Mouse (Mus musculus): ENCODE data around the gene Zc3h18. TPM values are rescaled to one million over a fixed set of nuclear protein-coding genes. Genes with fewer than 3 reads are reported as not detected.

Gene Zc3h18
- polyA plus RNA-seq, 1 experiment, result 23.3 TPM

DNA sequence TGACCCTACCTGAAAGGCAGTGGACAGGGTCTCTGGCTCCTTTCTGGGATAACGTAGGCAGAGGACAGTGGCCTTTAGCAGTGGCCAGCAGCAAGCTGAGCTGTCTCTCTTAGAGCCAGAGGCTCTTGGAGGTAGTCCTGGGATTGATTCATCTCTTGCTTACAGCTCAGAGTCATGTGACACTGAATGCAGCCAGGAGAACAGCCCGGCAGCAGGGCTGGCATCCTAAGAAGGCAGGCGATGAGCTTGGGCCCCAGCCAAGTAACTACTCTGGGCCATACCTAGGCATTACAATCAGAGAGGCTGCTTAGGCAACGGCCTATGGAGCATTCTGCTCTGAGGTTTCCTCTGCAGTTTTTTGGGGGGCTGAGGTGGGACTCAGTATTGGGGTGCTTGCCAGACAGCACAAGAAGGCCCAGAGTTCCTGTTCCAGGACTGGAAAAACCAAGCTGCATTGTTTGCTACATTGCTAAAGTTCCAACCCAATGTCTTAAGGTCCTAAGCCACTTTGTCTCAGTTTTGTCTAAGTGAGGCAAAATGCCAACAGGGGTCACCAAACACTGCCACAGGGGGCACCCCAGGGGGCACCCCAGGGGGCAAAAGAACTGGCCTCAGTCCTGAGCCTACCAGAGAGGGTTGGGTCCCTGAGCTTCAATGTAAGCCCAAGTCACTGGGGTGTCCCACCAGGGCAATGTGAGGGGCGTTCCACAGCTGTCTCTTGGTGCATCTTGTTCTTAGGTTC lies 28.4 kb upstream of the Zc3h18 start:
- H3K27ac ChIP-seq (ENCODE audit: insufficient read depth, low read depth, low read length), result no peak overlapping the region
- H3K4me3 ChIP-seq (ENCODE audit: low read depth, low read length), result no peak overlapping the region
- no peak for TF ChIP-seq POLR2A (IDR thresholded peaks at IDR 0.05; ENCODE audit: low read depth, low read length)
- TF ChIP-seq CTCF (IDR thresholded peaks at IDR 0.05; ENCODE audit: extremely low read depth, insufficient read length, insufficient replicate concordance, low read depth, low read length), result no peak
- no peaks in the 10 kb centered on the region for H3K36me3 ChIP-seq (ENCODE audit: control insufficient read depth, insufficient read depth, low read length)
- H3K27me3 ChIP-seq (ENCODE audit: control insufficient read depth, insufficient read depth, low read length), result 0 out of 2 replicates have a peak, but pooled peaks cover 3% of the 10 kb centered on the region
- 44% methylated on average over 5 of the region's 5 CpGs for WGBS
- H3K4me1 ChIP-seq (ENCODE audit: control insufficient read depth, insufficient read depth, insufficient read length, low read length), result peaks cover 4% of the 10 kb centered on the region; the same call in 1 of the 2 replicates

DNA sequence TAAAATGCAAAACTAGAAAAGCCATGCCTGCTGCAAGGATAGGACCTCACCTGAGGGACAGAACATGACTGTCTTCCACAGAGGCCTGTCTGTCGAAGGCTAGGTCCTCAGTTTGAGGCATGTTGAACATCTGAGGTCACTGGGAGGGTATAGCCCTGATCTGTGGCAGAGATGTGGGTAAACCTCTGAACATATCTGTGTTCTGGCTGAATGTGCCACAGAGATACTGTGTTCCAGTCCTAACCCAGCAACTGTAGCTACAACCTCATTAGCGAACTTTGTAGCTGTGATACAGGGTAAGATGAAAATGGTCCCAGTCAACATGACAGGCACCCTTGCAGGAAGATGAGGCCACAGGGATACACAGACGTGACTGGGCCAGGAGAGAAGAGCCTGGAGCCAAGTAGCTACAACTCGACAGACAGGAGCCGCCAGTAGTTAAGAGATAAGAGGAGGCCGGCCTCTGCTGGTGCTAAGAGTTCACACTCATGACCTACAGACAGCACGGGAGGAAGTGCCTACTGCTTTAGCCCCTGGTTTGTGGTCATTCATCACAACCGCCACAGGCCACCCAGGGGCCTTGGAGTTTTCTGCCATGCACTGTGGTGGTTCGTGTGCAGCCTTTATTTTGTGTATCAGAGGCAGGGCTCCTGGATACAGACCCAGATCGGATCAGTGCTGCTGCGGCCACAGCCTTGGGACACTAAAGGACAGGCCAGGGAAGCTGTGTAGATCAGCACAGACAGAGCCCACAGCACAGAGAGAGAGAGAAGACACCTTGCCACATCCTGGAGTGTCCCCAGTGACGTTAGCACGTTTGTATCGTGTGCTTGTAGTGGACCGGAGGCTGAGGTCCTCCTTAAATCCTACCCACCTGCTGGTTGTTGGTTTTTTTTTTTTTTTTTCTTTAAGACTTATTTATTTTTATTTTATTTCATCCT lies 26.8 kb upstream of the Zc3h18 start:
- Histone ChIP-seq H3K27me3 (ENCODE audit: control insufficient read depth, insufficient read depth, low read length) (0 out of 2 replicates have a peak, but pooled peaks cover 3% of the 10 kb centered on the region), H3K36me3 (ENCODE audit: control insufficient read depth, insufficient read depth, low read length) (no peaks in the 10 kb centered on the region), H3K4me3 (ENCODE audit: low read depth, low read length) (no peak overlapping the region), H3K27ac (ENCODE audit: insufficient read depth, low read depth, low read length) (no peak overlapping the region), H3K4me1 (ENCODE audit: control insufficient read depth, insufficient read depth, insufficient read length, low read length) (no peaks in the 10 kb centered on the region)
- WGBS, result 47% methylated on average over 15 of the region's 15 CpGs
- TF ChIP-seq CTCF (IDR thresholded peaks at IDR 0.05; ENCODE audit: extremely low read depth, insufficient read length, insufficient replicate concordance, low read depth, low read length), result no peak
- TF ChIP-seq POLR2A (IDR thresholded peaks at IDR 0.05; ENCODE audit: low read depth, low read length), result no peak

DNA sequence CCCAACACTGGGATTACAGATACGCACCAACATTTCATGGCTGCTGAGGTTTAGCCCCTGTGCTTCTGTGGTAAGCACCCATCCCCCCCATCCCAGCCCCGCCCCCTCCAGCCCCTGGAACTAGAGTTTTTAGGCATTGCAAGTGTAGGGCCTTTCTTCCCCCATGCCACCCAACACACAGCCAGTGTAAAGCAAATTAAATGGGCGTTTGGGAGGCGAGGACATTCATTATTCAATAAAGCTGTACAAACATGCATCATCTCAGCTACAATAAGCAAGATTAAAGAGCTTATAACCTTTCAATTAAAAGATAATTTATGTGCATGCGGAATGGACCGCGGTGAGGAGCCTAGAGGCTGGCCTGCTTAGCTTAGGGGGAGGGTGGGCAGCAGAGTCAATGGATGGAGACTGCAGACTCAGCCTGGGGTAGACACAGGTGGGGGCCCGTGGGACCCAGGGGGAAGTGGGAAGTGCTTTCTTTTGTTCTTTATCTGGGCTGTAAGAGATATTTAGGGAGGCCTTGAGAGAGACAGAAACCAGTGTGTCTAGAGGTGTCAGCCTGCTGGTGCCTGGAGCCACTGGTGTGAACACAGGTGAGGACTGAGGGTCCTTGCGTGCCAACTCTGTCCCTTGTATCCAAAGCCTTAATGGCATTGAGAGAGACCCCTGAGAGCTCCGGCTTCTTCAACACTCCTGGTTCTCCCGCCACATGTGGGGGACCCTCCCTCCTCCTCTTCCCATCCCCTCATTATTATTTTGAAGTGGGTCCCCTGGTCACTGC lies 25.9 kb upstream of the Zc3h18 start:
- H3K36me3 ChIP-seq (ENCODE audit: control insufficient read depth, insufficient read depth, low read length), result no peaks in the 10 kb centered on the region
- WGBS, result 75% methylated on average over 11 of the region's 11 CpGs
- TF ChIP-seq POLR2A (IDR thresholded peaks at IDR 0.05; ENCODE audit: low read depth, low read length), result no peak

GRCm38 (mm10) chr8:122354157-122354556 lies 22.3 kb upstream of the Zc3h18 start:
- H3K27me3 ChIP-seq (ENCODE audit: control insufficient read depth, insufficient read depth, low read length), result no peaks in the 10 kb centered on the region; the same call in 1 of the 2 replicates
- H3K4me1 ChIP-seq (ENCODE audit: control insufficient read depth, insufficient read depth, insufficient read length, low read length), result peaks cover 8% of the 10 kb centered on the region; the same call in 1 of the 2 replicates
- H3K4me3 ChIP-seq (ENCODE audit: low read depth, low read length), result no peak overlapping the region
- WGBS, result 80% methylated on average over 8 of the region's 8 CpGs
- H3K27ac ChIP-seq (ENCODE audit: insufficient read depth, low read depth, low read length), result no peak overlapping the region
- no peak for TF ChIP-seq POLR2A (IDR thresholded peaks at IDR 0.05; ENCODE audit: low read depth, low read length)
- no peak for TF ChIP-seq CTCF (IDR thresholded peaks at IDR 0.05; ENCODE audit: extremely low read depth, insufficient read length, insufficient replicate concordance, low read depth, low read length)
- H3K36me3 ChIP-seq (ENCODE audit: control insufficient read depth, insufficient read depth, low read length), result no peaks in the 10 kb centered on the region

More for the DNA sequence above, 25.9 kb upstream of the Zc3h18 start:
- Histone ChIP-seq H3K4me3 (ENCODE audit: low read depth, low read length) (no peak overlapping the region), H3K4me1 (ENCODE audit: control insufficient read depth, insufficient read depth, insufficient read length, low read length) (peaks cover 5% of the 10 kb centered on the region; the same call in 1 of the 2 replicates), H3K27ac (ENCODE audit: insufficient read depth, low read depth, low read length) (no peak overlapping the region), H3K27me3 (ENCODE audit: control insufficient read depth, insufficient read depth, low read length) (0 out of 2 replicates have a peak, but pooled peaks cover 3% of the 10 kb centered on the region)

GRCm38 (mm10) chr8:122355642-122356606 lies 20.5 kb upstream of the Zc3h18 start:
- 49% methylated on average over 9 of the region's 9 CpGs for WGBS
- Histone ChIP-seq H3K4me1 (ENCODE audit: control insufficient read depth, insufficient read depth, insufficient read length, low read length) (peaks cover 8% of the 10 kb centered on the region; the same call in 1 of the 2 replicates), H3K27me3 (ENCODE audit: control insufficient read depth, insufficient read depth, low read length) (no peaks in the 10 kb centered on the region; the same call in 1 of the 2 replicates), H3K36me3 (ENCODE audit: control insufficient read depth, insufficient read depth, low read length) (no peaks in the 10 kb centered on the region), H3K4me3 (ENCODE audit: low read depth, low read length) (no peak overlapping the region), H3K27ac (ENCODE audit: insufficient read depth, low read depth, low read length) (no peak overlapping the region)
- TF ChIP-seq POLR2A (IDR thresholded peaks at IDR 0.05; ENCODE audit: low read depth, low read length) (no peak), CTCF (IDR thresholded peaks at IDR 0.05; ENCODE audit: extremely low read depth, insufficient read length, insufficient replicate concordance, low read depth, low read length) (no peak)

DNA sequence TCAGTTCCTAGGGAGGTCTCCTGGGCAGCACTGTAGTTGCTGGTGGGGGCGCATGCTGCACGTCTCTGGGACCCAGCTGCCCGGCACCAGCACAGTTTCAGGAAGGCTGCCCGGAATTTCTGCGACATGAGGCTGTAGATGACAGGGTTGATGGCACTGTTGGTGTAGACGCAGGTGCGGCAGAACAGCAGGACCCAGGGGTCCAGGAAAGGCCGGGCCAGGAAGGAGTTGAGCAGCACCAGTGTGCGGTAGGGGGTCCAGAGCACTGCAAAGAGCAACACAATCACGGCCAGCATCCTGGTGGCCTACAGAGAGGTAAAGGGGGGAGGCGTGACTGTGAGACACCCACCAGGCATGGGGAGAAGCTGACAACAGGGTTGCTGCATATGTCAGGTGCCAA lies 19.2 kb upstream of the Zc3h18 start:
- Histone ChIP-seq H3K4me1 (ENCODE audit: control insufficient read depth, insufficient read depth, insufficient read length, low read length) (peaks cover 8% of the 10 kb centered on the region; the same call in 1 of the 2 replicates), H3K27ac (ENCODE audit: insufficient read depth, low read depth, low read length) (no peak overlapping the region), H3K27me3 (ENCODE audit: control insufficient read depth, insufficient read depth, low read length) (no peaks in the 10 kb centered on the region; the same call in 1 of the 2 replicates), H3K4me3 (ENCODE audit: low read depth, low read length) (no peak overlapping the region), H3K36me3 (ENCODE audit: control insufficient read depth, insufficient read depth, low read length) (no peaks in the 10 kb centered on the region)
- WGBS, result 92% methylated on average over 11 of the region's 11 CpGs
- TF ChIP-seq POLR2A (IDR thresholded peaks at IDR 0.05; ENCODE audit: low read depth, low read length) (no peak), CTCF (IDR thresholded peaks at IDR 0.05; ENCODE audit: extremely low read depth, insufficient read length, insufficient replicate concordance, low read depth, low read length) (no peak)

Measured in small intestine, adult 2 months (tissue).